Mouse (Mus musculus) intestine, embryonic 16.5 days (tissue): ENCODE measurements around the gene Pclaf. TPM values are rescaled to one million over a fixed set of nuclear protein-coding genes. Genes with fewer than 3 reads are reported as not detected.

ENCODE experiments used
- ATAC-seq: fragments of 200-750 bp; cut with Nextera tagmentation; 2 replicates; pipeline ENCODE4 v1.8.0; 2017; ENCODE audit warnings: moderate TSS enrichment, moderate library complexity
- H3K27ac ChIP-seq: fragments of 300-500 bp; sonication (generic); 2 replicates; pipeline ENCODE4 v1.5.1; 2014; ENCODE audit warnings: mild to moderate bottlenecking, low read length
- H3K27me3 ChIP-seq: fragments of 300-500 bp; sonication (generic); replicated peaks from 2 replicates; pipeline ENCODE4 v1.6.1; 2014; ENCODE audit warnings: low read length, control low read depth, mixed read lengths; ENCODE audit not compliant: control insufficient read depth, insufficient read depth
- H3K36me3 ChIP-seq: fragments of 300-500 bp; sonication (generic); 2 replicates; pipeline ENCODE4 v1.6.1; 2014; ENCODE audit warnings: low read length, control low read depth; ENCODE audit not compliant: control insufficient read depth, insufficient read depth
- H3K4me1 ChIP-seq: fragments of 300-500 bp; sonication (generic); 2 replicates; pipeline ENCODE4 v1.6.1; 2014; ENCODE audit warnings: low read length, control low read depth, mixed read lengths; ENCODE audit not compliant: control insufficient read depth, insufficient read depth
- H3K4me2 ChIP-seq: fragments of 300-500 bp; sonication (generic); 2 replicates; pipeline ENCODE4 v1.6.1; 2014; ENCODE audit warnings: low read depth, low read length, control low read depth
- H3K4me3 ChIP-seq: fragments of 300-500 bp; sonication (generic); 2 replicates; pipeline ENCODE4 v1.5.1; 2014; ENCODE audit warnings: mild to moderate bottlenecking, low read length
- H3K9ac ChIP-seq: fragments of 300-500 bp; sonication (generic); 2 replicates; pipeline ENCODE4 v1.6.1; 2014; ENCODE audit warnings: low read depth, low read length
- H3K9me3 ChIP-seq: fragments of 300-500 bp; sonication (generic); 2 replicates; pipeline ENCODE4 v1.6.1; 2016; ENCODE audit warnings: low read length, control low read depth; ENCODE audit not compliant: control insufficient read depth
- WGBS: fragments of 180-500 bp; shearing (Covaris S2); extraction: QIAGEN DNeasy Blood & Tissue Kit; methylation state at CpG from one replicate; pipeline ENCODE4 v1.1.7; 2014; 5-methylcytosine and 5-hydroxymethylcytosine counted together
- polyA plus RNA-seq: library from polyadenylated mRNA; unstranded; fragments of >200 nt; fragmentation: Nextera tagmentation; extraction: Ambion mirVana; gene quantifications from 2 replicates; pipeline ENCODE4 v1.2.1, GENCODE M21; 2015

Gene Pclaf
- 115 and 141 TPM in 2 replicates for polyA plus RNA-seq

DNA sequence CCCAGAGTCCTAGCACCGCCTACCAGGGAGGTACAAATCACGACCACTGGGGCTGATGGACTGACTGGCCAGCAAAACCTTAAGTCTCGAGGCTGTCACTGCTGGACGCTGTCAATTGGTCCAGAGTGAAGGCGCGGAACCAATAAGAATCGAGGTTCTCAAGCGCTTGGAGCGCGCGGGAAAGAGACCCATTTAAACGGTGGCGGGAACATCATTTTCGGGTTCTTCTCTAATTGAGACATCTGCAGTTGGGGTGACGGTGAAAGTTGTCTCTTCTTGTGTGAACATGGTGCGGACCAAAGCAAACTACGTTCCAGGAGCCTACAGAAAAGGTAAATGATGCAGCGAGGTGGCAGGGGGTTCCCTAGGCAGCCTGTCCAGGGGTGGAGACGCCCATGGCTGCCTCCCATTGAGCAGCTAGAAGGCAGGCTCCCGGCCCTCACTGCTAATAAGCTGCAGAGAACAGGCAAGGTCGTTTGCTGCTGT lies at the start of gene Pclaf:
Gene Pclaf, plus strand, starts transcription at position 95 of the 486 bp plus-strand sequence.
- Histone ChIP-seq H3K9ac (peak within 1 kb of the TSS; percentile 79), H3K4me1 (peaks cover 2% of the 10 kb centered on the region; the same call in 1 of the 2 replicates), H3K9me3 (no peaks in the 10 kb centered on the region), H3K4me2 (peak within 1 kb of the TSS; percentile 84), H3K27me3 (no peaks in the 10 kb centered on the region), H3K27ac (peak within 1 kb of the TSS; percentile 51), H3K36me3 (0 out of 2 replicates have a peak, but pooled peaks cover 4% of the 10 kb centered on the region), H3K4me3 (peak within 1 kb of the TSS; percentile 74)
- WGBS = under 1% methylated on average over 21 of the region's 21 CpGs
- peak; percentile 94 for ATAC-seq

DNA sequence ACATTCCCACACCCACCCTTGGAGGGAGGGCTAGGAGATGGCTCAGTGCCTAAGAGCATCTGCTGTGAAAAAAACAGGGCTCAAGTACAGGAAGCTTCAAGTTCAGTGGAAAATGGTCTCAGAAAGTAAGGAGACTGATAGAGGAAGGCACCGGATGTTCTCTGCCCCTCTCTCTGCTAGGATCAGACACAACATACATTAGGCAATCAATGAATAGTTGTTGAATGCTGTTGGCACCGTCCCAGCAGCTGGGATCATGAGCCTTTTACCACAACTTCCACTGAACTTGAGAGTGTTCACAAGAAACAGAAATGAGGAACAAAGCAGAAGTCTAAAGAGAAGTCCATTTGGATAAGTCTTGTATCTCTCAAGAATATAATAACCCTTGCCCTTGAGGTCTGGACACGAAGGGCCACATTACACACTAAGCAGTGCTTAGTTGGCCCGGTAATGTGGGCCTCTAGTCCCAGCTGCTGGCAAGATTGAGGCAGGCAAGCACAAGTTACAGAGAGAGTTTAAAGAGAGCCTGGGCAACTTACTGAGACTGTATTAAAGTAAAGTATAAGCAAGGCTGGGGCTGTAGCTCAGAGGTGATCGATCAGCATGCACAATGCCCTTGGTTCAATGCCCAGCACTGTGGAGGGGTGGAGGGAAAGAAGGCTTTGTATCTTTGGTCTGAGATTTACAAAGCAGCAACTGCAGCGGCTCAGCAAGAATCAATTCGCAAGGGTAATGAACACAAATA lies 45.4 kb upstream of the Pclaf start:
- H3K27me3 ChIP-seq = no peaks in the 10 kb centered on the region
- no peak overlapping the region for H3K4me2 ChIP-seq
- H3K4me3 ChIP-seq = no peak overlapping the region
- H3K9me3 ChIP-seq = no peaks in the 10 kb centered on the region
- no peak for ATAC-seq
- WGBS = 73% methylated on average over 7 of the region's 7 CpGs
- peaks cover 4% of the 10 kb centered on the region for H3K4me1 ChIP-seq
- H3K9ac ChIP-seq = no peak overlapping the region; the same call in 1 of the 2 replicates
- no peaks in the 10 kb centered on the region for H3K36me3 ChIP-seq
- H3K27ac ChIP-seq = 0 out of 2 replicates have a peak overlapping the region, but pooled peaks have one; percentile 31

DNA sequence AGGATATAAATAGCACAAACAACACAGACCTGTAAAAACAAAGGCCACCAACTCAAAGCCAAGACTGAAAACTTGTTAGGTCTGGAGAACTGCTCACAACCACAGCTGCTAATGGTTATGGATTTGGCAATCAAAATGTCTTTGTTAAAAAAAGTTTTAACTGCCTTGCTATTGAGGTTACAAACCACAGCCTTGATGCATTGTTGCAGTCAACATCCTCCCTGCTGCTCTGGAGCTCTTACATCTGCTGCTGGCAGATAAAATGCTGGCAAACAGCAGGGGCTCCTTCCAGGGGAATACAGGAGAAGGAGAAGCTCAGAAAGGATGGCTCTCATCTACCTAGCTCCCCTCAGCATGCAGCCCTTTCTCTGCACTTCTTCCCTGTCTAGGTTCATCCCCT lies 41.9 kb upstream of the Pclaf start:
- no peak overlapping the region for H3K4me2 ChIP-seq
- no peak overlapping the region for H3K9ac ChIP-seq
- ATAC-seq = no peak
- no peaks in the 10 kb centered on the region for H3K36me3 ChIP-seq
- no peaks in the 10 kb centered on the region for H3K27me3 ChIP-seq
- H3K4me3 ChIP-seq = no peak overlapping the region
- H3K9me3 ChIP-seq = no peaks in the 10 kb centered on the region
- peaks cover 4% of the 10 kb centered on the region for H3K4me1 ChIP-seq
- no peak overlapping the region for H3K27ac ChIP-seq

DNA sequence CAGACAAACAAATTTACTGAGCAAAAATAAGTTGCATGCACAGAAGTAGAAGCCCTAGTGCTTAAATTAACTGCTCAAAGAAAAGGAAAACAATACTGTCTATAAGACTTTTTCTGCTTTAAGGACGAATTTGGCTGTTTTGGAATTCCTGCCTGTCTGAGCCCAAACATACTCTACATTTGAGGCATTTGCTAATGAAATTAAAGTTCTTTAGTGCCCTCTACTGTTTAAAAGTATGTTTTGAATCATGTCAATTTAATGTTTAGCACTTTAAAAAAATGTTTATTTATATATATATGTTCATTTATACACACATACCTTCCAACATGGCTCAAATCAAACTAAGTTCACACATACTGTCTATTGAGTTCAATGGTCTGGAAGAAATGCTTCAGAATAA lies 39.8 kb upstream of the Pclaf start:
- H3K4me2 ChIP-seq = no peak overlapping the region
- H3K27ac ChIP-seq = no peak overlapping the region
- WGBS = 12% methylated on average over 1 of the region's 1 CpGs
- ATAC-seq = no peak
- no peaks in the 10 kb centered on the region for H3K9me3 ChIP-seq
- no peak overlapping the region for H3K4me3 ChIP-seq
- no peak overlapping the region for H3K9ac ChIP-seq
- no peaks in the 10 kb centered on the region for H3K36me3 ChIP-seq
- no peaks in the 10 kb centered on the region for H3K27me3 ChIP-seq
- no peaks in the 10 kb centered on the region for H3K4me1 ChIP-seq

DNA sequence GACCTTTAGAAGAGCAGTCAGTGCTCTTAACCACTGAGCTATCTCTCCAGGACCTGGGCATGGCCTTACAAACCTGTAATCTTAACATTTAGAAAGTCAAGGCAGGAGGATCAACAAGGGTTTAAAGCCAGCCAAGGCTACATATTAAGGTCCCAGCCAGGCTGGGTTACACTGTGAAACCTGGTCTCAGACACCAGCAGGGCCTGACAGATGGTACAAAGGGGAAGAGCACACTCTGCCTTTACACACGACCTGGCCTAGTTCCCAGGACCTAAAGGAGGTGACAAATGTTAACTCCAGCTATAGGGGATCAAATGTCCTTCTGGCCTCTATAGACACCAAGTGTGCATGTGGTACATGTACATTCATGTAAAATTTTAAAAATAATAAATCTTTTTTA lies 30.4 kb upstream of the Pclaf start:
- no peaks in the 10 kb centered on the region for H3K9me3 ChIP-seq
- no peak overlapping the region for H3K9ac ChIP-seq
- H3K4me3 ChIP-seq = no peak overlapping the region
- H3K4me1 ChIP-seq = no peaks in the 10 kb centered on the region
- H3K27ac ChIP-seq = no peak overlapping the region
- H3K27me3 ChIP-seq = no peaks in the 10 kb centered on the region
- ATAC-seq = no peak
- H3K36me3 ChIP-seq = no peaks in the 10 kb centered on the region; the same call in 1 of the 2 replicates
- H3K4me2 ChIP-seq = no peak overlapping the region
- 79% methylated on average over 1 of the region's 1 CpGs for WGBS

DNA sequence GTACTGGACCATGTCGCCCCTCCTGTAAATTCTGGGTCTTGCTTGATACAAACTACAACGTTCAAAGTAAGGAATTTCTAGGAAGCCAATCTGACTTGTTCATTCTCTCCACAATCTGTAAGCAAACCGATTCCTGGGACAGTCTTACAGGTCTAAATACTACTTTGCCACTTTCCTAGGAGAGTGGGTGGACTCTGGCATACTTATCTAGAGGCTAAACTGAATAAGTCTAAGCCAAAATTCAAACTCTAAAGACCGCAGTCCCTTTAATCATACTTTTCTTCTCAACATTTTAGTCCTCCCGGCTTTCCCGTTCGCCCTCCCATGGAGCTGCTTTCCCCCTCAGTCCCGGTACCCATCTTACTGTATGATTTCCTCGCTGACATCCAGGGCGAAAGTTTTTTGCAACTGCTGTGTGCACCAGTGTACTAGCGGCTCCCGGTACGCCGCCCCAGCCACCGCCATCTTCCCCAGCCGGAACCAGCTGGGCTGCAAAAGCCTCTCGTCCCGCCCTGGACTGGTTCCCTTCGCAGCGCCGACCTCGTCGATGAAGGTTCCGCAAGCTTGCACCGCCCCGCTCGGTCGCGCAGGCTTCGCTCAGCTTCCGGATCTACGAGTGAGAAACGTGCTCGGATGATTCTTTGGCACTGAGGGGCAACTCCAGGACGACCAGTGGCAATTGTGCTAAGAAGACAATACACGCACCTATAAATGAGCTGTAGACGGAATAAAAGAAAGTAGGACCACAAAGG lies 5.3 kb upstream of the Pclaf start:
- H3K4me3 ChIP-seq = peak overlapping the region; percentile 81
- no peaks in the 10 kb centered on the region for H3K36me3 ChIP-seq
- peak overlapping the region; percentile 67 for H3K4me2 ChIP-seq
- ATAC-seq = peak; percentile 99
- peak overlapping the region; percentile 78 for H3K9ac ChIP-seq
- WGBS = under 1% methylated on average over 37 of the region's 37 CpGs
- peaks cover 2% of the 10 kb centered on the region; the same call in 1 of the 2 replicates for H3K4me1 ChIP-seq
- H3K27ac ChIP-seq = peak overlapping the region; percentile 65
- H3K27me3 ChIP-seq = no peaks in the 10 kb centered on the region
- no peaks in the 10 kb centered on the region for H3K9me3 ChIP-seq

DNA sequence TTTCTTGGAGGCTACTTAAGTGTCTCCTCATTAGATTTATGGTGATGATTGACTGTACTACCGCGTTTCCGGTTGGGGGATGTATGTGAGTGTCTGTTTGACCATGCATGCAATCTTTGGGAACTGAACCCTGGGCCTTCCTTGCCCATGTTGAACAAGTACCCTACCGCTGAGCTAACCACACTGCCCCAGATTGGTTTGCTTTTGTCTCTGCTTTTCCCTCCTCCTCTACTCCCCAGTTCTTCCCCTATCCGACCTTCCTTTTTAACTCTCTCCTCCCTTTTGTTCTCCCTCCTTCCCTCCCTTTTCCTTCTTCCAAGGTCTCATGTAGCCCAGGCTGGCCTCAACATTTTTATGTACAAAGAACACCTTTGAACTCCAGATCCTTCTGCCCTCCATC lies 1.1 kb downstream of the Pclaf start:
- H3K27ac ChIP-seq = no peak overlapping the region
- WGBS = 3% methylated on average over 5 of the region's 5 CpGs
- H3K9me3 ChIP-seq = no peaks in the 10 kb centered on the region
- H3K4me3 ChIP-seq = peak overlapping the region; percentile 74
- ATAC-seq = no peak
- no peaks in the 10 kb centered on the region for H3K4me1 ChIP-seq
- no peaks in the 10 kb centered on the region for H3K27me3 ChIP-seq
- H3K9ac ChIP-seq = peak overlapping the region; percentile 79
- H3K36me3 ChIP-seq = 0 out of 2 replicates have a peak, but pooled peaks cover 4% of the 10 kb centered on the region
- H3K4me2 ChIP-seq = peak overlapping the region; percentile 84

DNA sequence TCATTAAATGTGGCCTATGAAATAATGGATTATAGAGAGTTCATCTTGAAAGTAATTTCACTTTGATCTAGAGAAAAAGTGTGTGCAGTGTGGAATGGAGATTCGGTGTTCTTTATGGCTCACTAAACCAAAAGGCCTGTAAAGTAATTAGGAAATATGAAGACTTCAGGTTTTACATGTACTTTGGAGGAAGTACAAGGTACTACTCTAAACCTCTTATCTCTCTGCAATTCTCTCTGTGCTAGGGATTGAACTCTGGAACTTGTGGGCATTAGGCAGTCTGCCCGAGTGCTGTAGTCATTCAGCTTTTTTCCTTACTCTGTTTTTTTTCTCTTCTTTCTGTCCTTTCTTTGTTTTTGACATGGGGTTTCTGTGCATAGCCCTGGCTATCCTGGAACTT lies 6.9 kb downstream of the Pclaf start:
- Histone ChIP-seq H3K4me1 (0 out of 2 replicates have a peak, but pooled peaks cover 3% of the 10 kb centered on the region), H3K4me2 (no peak overlapping the region), H3K9ac (no peak overlapping the region), H3K4me3 (no peak overlapping the region), H3K27me3 (no peaks in the 10 kb centered on the region), H3K36me3 (0 out of 2 replicates have a peak, but pooled peaks cover 4% of the 10 kb centered on the region), H3K27ac (peak overlapping the region; percentile 46), H3K9me3 (no peaks in the 10 kb centered on the region)
- ATAC-seq = peak; percentile 83
- 74% methylated on average over 2 of the region's 2 CpGs for WGBS

DNA sequence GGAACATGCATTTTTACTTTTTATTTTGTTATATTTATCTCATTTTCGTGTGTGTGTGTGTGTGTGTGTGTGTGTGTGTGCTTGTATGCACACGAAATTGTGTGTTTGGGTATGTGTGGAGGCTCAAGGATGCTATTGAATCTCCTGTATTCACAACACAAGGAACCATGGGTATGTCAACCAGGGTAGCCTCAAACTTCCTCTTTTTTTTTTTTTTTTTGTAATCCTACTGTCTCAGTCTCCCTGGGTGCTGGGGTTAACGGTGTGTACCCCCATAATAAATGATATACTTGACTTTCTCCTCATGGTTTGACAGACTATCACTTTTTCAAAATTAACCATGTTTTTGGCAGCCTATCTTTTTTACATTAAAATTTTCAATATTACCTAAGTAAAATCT lies 12.8 kb downstream of the Pclaf start:
- Histone ChIP-seq H3K27ac (no peak overlapping the region), H3K9ac (no peak overlapping the region), H3K4me3 (no peak overlapping the region), H3K4me2 (no peak overlapping the region), H3K4me1 (no peaks in the 10 kb centered on the region), H3K9me3 (no peaks in the 10 kb centered on the region), H3K27me3 (no peaks in the 10 kb centered on the region), H3K36me3 (peaks cover 2% of the 10 kb centered on the region; the same call in 1 of the 2 replicates)
- no peak for ATAC-seq
- 93% methylated on average over 3 of the region's 3 CpGs for WGBS
